Mouse (Mus musculus): ENCODE measurements around the gene Xxylt1.

The Xxylt1 gene

GRCm38 (mm10) chr16:30923899-30924298 is 157.3 kb downstream of the Xxylt1 start:
- in situ Hi-C loops (cut with MboI, MseI) = no loop called here

GRCm38 (mm10) chr16:30922548-30922947 is 158.7 kb downstream of the Xxylt1 start:
- in situ Hi-C loops (cut with MboI, MseI) = no loop called here

- in situ Hi-C loops (cut with MboI, MseI) = no loop called here
Measured at GRCm38 (mm10) chr16:30918866-30919265, 162.4 kb downstream of the Xxylt1 start.

- in situ Hi-C loops (cut with MboI, MseI) = no loop called here
Measured at GRCm38 (mm10) chr16:30916931-30917330, 164.3 kb downstream of the Xxylt1 start.

GRCm38 (mm10) chr16:30915611-30916220 is 165.5 kb downstream of the Xxylt1 start:
- in situ Hi-C loops (cut with MboI, MseI) = no loop called here
